Mouse (Mus musculus) C2C12 (cell line): ENCODE data around the gene Klrb1f.

Experiments used
- CEBPB ChIP-seq: IDR thresholded peaks from one replicate; pipeline ENCODE4 v1.6.1; 2011; ENCODE audit warnings: low read depth, mild to moderate bottlenecking, control low read depth, moderate library complexity
- CTCF ChIP-seq: IDR thresholded peaks from one replicate; pipeline ENCODE4 v1.5.1; 2011; ENCODE audit not compliant: control insufficient read depth, insufficient read depth, insufficient read length
- FOSL1 ChIP-seq: IDR thresholded peaks from one replicate; pipeline ENCODE4 v1.8.0; 2011; ENCODE audit warnings: mild to moderate bottlenecking, low read length; ENCODE audit not compliant: poor library complexity, insufficient read depth, severe bottlenecking
- MAX ChIP-seq: IDR thresholded peaks from one replicate; pipeline ENCODE4 v1.6.1; 2011; ENCODE audit warnings: mild to moderate bottlenecking, control low read depth
- MYOD1 ChIP-seq: IDR thresholded peaks from one replicate; pipeline ENCODE4 v1.6.1; 2011; ENCODE audit warnings: low read depth; ENCODE audit not compliant: control insufficient read depth, insufficient read length
- MYOG ChIP-seq: IDR thresholded peaks from one replicate; pipeline ENCODE4 v1.6.1; 2011; ENCODE audit not compliant: control insufficient read depth, insufficient read length; ENCODE audit errors: extremely low read depth
- USF1 ChIP-seq: IDR thresholded peaks from one replicate; pipeline ENCODE4 v1.6.1; 2011; ENCODE audit warnings: low read depth, mild to moderate bottlenecking, control low read depth, moderate library complexity

DNA sequence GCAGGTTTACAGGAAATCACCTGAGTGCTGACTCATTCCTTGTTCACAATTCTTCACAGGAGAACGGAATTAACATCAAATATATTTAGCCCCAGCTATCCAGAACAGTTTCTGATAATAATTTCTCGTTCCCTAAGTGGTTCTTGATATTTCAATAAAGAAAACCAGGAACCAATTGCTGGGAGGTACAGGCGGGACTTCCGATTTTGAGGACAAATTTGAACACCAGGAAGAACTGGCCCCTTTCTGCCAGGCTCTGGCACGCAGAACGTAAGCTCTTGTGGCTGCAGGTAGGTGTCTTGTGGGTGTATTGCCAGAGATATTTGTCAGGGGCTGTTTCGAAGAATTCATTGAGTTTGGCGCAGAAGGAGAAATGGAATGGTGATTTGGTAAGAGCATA lies 37.1 kb upstream of the Klrb1f start:
- no peak for TF ChIP-seq CTCF
- no peak for TF ChIP-seq MYOD1
- TF ChIP-seq MAX: no peak
- no peak for TF ChIP-seq USF1
- TF ChIP-seq FOSL1: no peak
- no peak for TF ChIP-seq MYOG
- TF ChIP-seq CEBPB: no peak
